Mouse (Mus musculus): ENCODE data around the gene Slc17a9. TPM values are rescaled to one million over a fixed set of nuclear protein-coding genes. Genes with fewer than 3 reads are reported as not detected.

Gene Slc17a9
- polyA plus RNA-seq, 1 experiment from 2014 or later, result 3.6 TPM

GRCm38 (mm10) chr2:180765713-180766112, 40.6 kb downstream of the Slc17a9 start:
- TF ChIP-seq EP300 (optimal IDR thresholded peaks at IDR 0.05), result no peak
- no peak for TF ChIP-seq CTCF (IDR thresholded peaks at IDR 0.05; ENCODE audit: low read depth)
- Histone ChIP-seq H3K9ac (ENCODE audit: low read length) (no peak overlapping the region), H3K27ac (replicated peaks) (no peak overlapping the region), H3K4me2 (replicated peaks; ENCODE audit: low read depth) (no peak overlapping the region), H3K4me3 (ENCODE audit: low read depth, low read length) (no peak overlapping the region), H3K4me1 (replicated peaks; ENCODE audit: control insufficient read depth, insufficient read depth) (no peaks in the 10 kb centered on the region), H3K9me3 (ENCODE audit: control insufficient read depth, low read length) (no peaks in the 10 kb centered on the region), H3K36me3 (ENCODE audit: control insufficient read depth, insufficient read depth, low read length) (no peaks in the 10 kb centered on the region), H3K27me3 (ENCODE audit: control insufficient read depth, insufficient read depth, low read length) (no peaks in the 10 kb centered on the region)
- DNase-seq (ENCODE audit: low spot score), result no peak
- WGBS, result 67% methylated on average over 7 of the region's 7 CpGs
- no peak for ATAC-seq (ENCODE audit: low FRiP score, low TSS enrichment)

- 4% methylated on average over 12 of the region's 12 CpGs for WGBS
- TF ChIP-seq EP300 (optimal IDR thresholded peaks at IDR 0.05) (no peak), CTCF (IDR thresholded peaks at IDR 0.05; ENCODE audit: low read depth) (no peak)
- ATAC-seq (ENCODE audit: low FRiP score, low TSS enrichment) (no peak), DNase-seq (ENCODE audit: low spot score) (no peak)
- Histone ChIP-seq H3K27ac (replicated peaks) (no peak overlapping the region), H3K9ac (ENCODE audit: low read length) (no peak overlapping the region), H3K4me1 (replicated peaks; ENCODE audit: control insufficient read depth, insufficient read depth) (no peaks in the 10 kb centered on the region), H3K9me3 (ENCODE audit: control insufficient read depth, low read length) (no peaks in the 10 kb centered on the region), H3K4me3 (ENCODE audit: low read depth, low read length) (no peak overlapping the region), H3K4me2 (replicated peaks; ENCODE audit: low read depth) (no peak overlapping the region), H3K27me3 (ENCODE audit: control insufficient read depth, insufficient read depth, low read length) (peaks cover 19% of the 10 kb centered on the region), H3K36me3 (ENCODE audit: control insufficient read depth, insufficient read depth, low read length) (no peaks in the 10 kb centered on the region)
Observed at GRCm38 (mm10) chr2:180775223-180775622, 50.2 kb downstream of the Slc17a9 start.

- Histone ChIP-seq H3K4me2 (replicated peaks; ENCODE audit: low read depth) (no peak overlapping the region), H3K36me3 (ENCODE audit: control insufficient read depth, insufficient read depth, low read length) (no peaks in the 10 kb centered on the region), H3K27ac (replicated peaks) (no peak overlapping the region), H3K4me1 (replicated peaks; ENCODE audit: control insufficient read depth, insufficient read depth) (no peaks in the 10 kb centered on the region), H3K4me3 (ENCODE audit: low read depth, low read length) (no peak overlapping the region), H3K27me3 (ENCODE audit: control insufficient read depth, insufficient read depth, low read length) (peaks cover 19% of the 10 kb centered on the region), H3K9ac (ENCODE audit: low read length) (no peak overlapping the region), H3K9me3 (ENCODE audit: control insufficient read depth, low read length) (no peaks in the 10 kb centered on the region)
- DNase-seq (ENCODE audit: low spot score) (no peak), ATAC-seq (ENCODE audit: low FRiP score, low TSS enrichment) (no peak)
- no peak for TF ChIP-seq CTCF (IDR thresholded peaks at IDR 0.05; ENCODE audit: low read depth)
- no peak for TF ChIP-seq EP300 (optimal IDR thresholded peaks at IDR 0.05)
- 5% methylated on average over 15 of the region's 15 CpGs for WGBS
Observed at GRCm38 (mm10) chr2:180775641-180776040, 50.6 kb downstream of the Slc17a9 start.

- no peaks in the 10 kb centered on the region for H3K36me3 ChIP-seq (ENCODE audit: control insufficient read depth, insufficient read depth, low read length)
- no peaks in the 10 kb centered on the region for H3K9me3 ChIP-seq (ENCODE audit: control insufficient read depth, low read length)
- ATAC-seq (ENCODE audit: low FRiP score, low TSS enrichment), result no peak
- H3K4me2 ChIP-seq (replicated peaks; ENCODE audit: low read depth), result peak within 1 kb of the TSS; percentile 8; the same call in 1 of the 2 replicates
- no peak within 1 kb of the TSS for H3K9ac ChIP-seq (ENCODE audit: low read length)
- H3K27me3 ChIP-seq (ENCODE audit: control insufficient read depth, insufficient read depth, low read length), result peaks cover 19% of the 10 kb centered on the region
- H3K27ac ChIP-seq (replicated peaks), result no peak within 1 kb of the TSS
- TF ChIP-seq EP300 (optimal IDR thresholded peaks at IDR 0.05) (no peak), CTCF (IDR thresholded peaks at IDR 0.05; ENCODE audit: low read depth) (no peak)
- 2% methylated on average over 28 of the region's 28 CpGs for WGBS
- DNase-seq (ENCODE audit: low spot score), result no peak
- no peaks in the 10 kb centered on the region for H3K4me1 ChIP-seq (replicated peaks; ENCODE audit: control insufficient read depth, insufficient read depth)
- H3K4me3 ChIP-seq (ENCODE audit: low read depth, low read length), result peak within 1 kb of the TSS; percentile 19; the same call in 1 of the 2 replicates
Observed at GRCm38 (mm10) chr2:180776793-180777192, 51.7 kb downstream of the Slc17a9 start, which contains the start of gene Bhlhe23. TSS of gene Bhlhe23 (minus strand) at chr2:180776900.

- ATAC-seq (ENCODE audit: low FRiP score, low TSS enrichment) (no peak), DNase-seq (ENCODE audit: low spot score) (peak; percentile 61)
- TF ChIP-seq EP300 (optimal IDR thresholded peaks at IDR 0.05), result no peak
- peak; percentile 96 for TF ChIP-seq CTCF (IDR thresholded peaks at IDR 0.05; ENCODE audit: low read depth)
- no peaks in the 10 kb centered on the region for H3K36me3 ChIP-seq (ENCODE audit: control insufficient read depth, insufficient read depth, low read length)
- H3K4me2 ChIP-seq (replicated peaks; ENCODE audit: low read depth), result no peak overlapping the region
- peaks cover 19% of the 10 kb centered on the region for H3K27me3 ChIP-seq (ENCODE audit: control insufficient read depth, insufficient read depth, low read length)
- H3K4me3 ChIP-seq (ENCODE audit: low read depth, low read length), result no peak overlapping the region
- no peak overlapping the region for H3K27ac ChIP-seq (replicated peaks)
- no peaks in the 10 kb centered on the region for H3K9me3 ChIP-seq (ENCODE audit: control insufficient read depth, low read length)
- 25% methylated on average over 12 of the region's 12 CpGs for WGBS
- no peaks in the 10 kb centered on the region for H3K4me1 ChIP-seq (replicated peaks; ENCODE audit: control insufficient read depth, insufficient read depth)
- H3K9ac ChIP-seq (ENCODE audit: low read length), result no peak overlapping the region
Observed at GRCm38 (mm10) chr2:180779226-180780104, 54.4 kb downstream of the Slc17a9 start.

GRCm38 (mm10) chr2:180780282-180780681, 55.2 kb downstream of the Slc17a9 start:
- no peak for TF ChIP-seq EP300 (optimal IDR thresholded peaks at IDR 0.05)
- H3K27me3 ChIP-seq (ENCODE audit: control insufficient read depth, insufficient read depth, low read length), result peaks cover 15% of the 10 kb centered on the region

More at GRCm38 (mm10) chr2:180780282-180780681, 55.2 kb downstream of the Slc17a9 start:
- Histone ChIP-seq H3K4me3 (ENCODE audit: low read depth, low read length) (no peak overlapping the region), H3K27ac (replicated peaks) (no peak overlapping the region), H3K9me3 (ENCODE audit: control insufficient read depth, low read length) (no peaks in the 10 kb centered on the region), H3K4me2 (replicated peaks; ENCODE audit: low read depth) (no peak overlapping the region), H3K4me1 (replicated peaks; ENCODE audit: control insufficient read depth, insufficient read depth) (no peaks in the 10 kb centered on the region), H3K36me3 (ENCODE audit: control insufficient read depth, insufficient read depth, low read length) (no peaks in the 10 kb centered on the region), H3K9ac (ENCODE audit: low read length) (no peak overlapping the region)
- no peak for ATAC-seq (ENCODE audit: low FRiP score, low TSS enrichment)
- 0% methylated on average over 2 of the region's 2 CpGs for WGBS
- DNase-seq (ENCODE audit: low spot score), result no peak

All from stomach, postnatal 0 days (tissue).